Mouse (Mus musculus) spleen, adult 12 weeks (tissue): ENCODE results near the gene Rps16.

Experiments used
- DNase-seq: peaks from one replicate; pipeline ENCODE4 v3.0.0; 2022; ENCODE audit warnings: low spot score

Rps16 gene

DNA sequence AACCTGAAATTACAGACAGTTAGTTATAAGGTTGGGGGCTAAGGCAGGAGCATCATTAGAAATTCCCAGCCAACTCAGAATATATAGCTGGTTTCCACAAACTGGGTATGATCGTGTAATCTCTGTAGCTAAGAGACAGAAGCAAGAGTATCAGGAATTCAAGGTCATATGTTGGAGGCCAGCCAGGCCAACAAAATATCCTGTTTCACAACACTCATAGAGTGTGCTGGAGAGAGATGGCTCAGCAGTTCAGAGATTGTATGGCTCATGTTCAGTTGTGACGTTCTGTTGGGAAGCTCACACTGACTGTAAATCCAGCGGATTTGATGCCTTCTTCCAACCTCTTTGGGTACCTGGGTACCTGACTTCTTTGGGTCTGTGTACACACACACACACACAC, 2.7 kb upstream of the Rps16 start:
- DNase-seq, result no peak

DNA sequence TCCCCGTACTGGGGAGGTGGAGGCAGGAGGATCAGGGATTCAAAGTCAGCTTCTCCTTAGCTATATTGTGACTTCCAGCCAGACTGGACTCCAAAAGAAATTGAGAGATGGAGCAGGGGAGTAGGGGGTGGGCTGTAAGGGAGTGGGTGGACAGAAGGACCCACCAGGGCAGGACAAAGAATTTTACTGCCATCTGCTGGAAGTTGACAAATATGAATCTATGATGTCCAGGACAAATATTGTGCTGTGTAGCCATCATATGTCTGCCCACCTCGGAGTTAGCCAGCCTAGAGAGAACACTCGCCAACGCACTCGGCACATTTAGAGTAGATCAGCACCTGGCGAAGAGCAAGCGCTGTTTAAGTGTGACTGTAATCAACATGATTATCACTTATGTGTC, 1.9 kb upstream of the Rps16 start:
- no peak for DNase-seq

DNA sequence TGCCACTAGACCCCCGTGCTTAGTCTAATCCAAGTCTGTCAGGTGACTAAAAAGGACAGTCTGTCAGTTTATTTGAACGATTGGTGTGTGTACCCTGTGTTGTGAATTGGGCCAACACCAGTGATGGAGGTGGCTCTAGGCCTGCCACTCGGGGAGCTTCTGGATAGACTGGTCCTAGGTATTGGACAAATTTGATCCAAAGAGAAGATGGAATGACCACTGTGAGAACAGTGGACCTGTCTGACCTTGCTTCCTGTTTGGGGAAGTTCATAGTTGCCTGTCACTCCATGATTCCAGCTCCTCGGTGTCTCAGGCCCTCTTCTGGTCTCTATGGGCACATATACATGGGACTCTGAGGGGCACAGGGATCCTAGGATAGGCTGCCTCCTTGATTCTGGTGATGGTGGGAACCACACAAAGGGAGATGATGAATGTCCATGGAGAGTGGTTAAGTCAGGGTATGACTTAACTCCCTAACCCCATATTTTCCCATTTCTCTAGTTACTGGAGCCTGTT, 1.3 kb downstream of the Rps16 start:
- no peak for DNase-seq

DNA sequence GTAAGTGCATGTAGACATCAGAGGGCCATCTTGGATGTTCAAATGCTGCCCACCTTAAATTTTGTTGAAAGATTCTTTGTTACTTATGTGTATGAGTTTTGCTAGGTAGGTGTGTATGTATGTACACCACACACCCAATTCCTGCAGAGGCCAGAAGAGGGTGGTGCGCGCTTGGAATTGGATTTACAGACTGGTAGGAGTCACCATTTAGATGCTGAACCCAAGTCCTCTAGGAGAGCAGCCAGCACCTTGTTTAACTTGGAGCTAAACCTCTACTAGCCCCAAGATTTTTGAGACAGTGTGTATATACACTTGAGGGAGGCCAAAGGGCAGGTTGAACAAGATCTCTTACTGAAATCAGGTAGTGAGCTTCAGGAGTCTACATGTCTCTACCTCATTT, 2.8 kb downstream of the Rps16 start:
- no peak for DNase-seq

DNA sequence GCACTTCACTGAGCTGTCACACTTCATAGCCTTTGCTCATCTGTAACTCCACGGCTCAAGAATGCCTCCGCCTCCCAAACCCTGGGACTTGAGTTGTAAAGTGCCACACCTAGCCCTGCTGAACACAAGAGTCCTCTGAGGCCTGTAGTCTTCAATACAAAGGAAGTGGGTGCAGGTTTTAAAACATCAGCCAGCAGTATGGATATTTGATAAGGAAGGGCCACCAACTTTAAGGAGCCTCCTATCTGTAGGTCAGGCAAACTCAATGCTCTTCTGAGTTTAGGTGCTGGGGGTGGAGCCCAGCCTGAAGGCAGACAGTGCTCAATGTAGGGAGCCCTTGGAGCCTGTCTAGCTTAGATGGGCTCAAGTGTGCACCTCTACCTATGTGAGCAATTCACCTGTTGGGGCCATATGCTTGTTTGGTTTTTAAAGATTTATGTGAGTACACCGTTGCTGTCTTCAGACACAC, 3.7 kb downstream of the Rps16 start:
- no peak for DNase-seq

DNA sequence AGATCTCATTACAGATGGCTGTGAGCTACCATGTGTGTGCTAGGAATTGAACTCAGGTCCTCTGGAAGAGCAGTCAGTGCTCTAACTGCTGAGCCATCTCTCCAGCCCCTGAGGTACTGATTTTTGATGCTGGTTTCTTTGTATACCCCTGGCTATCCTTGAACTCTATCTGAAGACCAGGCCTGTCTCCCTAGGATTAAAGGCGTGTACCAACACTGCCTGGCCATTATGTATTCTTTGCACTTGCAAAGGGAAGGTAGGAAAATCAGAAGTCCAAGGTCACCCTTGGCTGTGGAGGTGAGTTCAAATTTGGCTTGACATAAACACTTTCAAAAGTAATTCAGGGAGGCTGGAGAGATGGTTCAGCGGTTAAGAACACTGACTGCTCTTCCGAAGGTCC, 4.1 kb downstream of the Rps16 start:
- no peak for DNase-seq

DNA sequence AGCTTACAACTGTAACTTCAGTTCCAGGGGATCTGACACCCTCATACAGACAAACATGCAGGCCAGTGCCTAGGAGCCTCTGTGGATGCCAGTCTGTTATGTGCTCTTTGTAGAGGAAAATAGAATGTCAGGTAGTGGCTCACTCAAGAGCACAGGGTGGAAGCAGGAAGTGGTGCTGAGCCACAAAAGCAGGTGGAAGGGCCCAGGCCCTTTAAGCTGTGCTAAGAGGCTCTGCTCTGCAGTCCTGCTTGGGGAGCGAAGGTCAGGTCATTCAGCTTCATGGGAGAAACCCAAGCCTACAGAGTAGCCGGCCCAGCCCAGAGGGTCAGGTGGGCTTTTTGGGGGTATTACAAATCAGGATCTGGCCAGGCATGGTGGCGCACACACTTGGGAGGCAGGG, 4.8 kb downstream of the Rps16 start:
- no peak for DNase-seq

DNA sequence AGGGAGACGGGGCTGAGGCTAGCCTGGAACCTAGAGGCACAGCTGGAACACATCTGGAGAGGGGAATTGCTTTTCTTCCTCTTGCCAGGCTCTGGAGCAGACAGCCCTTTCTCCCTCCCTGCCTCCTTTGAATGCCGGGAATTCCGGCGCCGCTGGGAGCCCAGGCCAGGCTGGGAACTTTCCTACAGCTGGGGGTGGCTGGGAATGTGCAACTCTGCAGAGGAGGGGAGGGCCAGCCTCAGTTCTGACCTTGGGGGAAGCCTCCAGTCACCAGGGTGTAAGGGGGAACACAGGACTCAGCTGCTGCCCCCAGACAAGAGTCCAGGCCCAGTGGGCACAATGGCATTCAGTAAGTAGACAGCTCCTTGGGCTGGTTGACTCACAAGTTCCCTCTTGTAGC, 6.5 kb downstream of the Rps16 start:
- DNase-seq, result no peak

DNA sequence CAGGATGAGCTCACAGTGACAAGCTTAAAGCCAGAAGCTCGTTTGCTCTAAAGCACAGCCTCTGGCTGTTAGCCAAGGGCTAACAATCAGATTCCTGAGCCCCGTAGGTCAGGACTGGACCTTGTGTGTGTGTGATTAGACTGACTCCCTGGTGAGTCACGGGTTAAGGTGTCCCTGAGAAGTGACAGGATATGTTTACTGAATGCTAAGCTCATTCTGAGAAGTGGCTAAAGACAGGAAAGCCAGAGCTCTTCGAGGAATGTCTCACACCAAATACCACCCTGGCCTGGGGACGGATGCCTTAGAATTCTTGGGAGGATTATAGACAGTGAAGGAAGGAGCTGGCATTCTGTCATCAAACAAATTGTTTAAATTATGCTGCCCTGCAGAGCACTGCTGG, 7.5 kb downstream of the Rps16 start:
- no peak for DNase-seq

DNA sequence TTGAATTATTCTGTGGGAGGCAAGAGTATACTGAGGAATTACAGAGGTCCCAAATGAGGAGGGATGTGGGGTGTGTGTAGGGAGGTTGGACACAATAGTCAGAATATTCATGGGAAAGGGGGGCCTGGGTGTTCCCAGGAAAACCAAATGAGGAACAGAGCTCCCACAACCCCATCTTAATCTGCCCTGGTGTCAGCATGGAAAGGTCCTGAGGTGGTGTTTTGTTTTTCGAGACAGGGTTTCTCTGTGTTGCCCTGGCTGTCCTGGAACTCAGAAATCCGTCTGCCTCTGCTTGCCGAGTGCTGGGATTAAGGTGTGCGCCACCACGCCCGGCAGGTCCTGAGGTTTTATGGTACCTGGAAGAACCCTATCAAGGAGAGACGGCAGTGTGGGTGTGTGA, 8.0 kb downstream of the Rps16 start:
- DNase-seq, result no peak

DNA sequence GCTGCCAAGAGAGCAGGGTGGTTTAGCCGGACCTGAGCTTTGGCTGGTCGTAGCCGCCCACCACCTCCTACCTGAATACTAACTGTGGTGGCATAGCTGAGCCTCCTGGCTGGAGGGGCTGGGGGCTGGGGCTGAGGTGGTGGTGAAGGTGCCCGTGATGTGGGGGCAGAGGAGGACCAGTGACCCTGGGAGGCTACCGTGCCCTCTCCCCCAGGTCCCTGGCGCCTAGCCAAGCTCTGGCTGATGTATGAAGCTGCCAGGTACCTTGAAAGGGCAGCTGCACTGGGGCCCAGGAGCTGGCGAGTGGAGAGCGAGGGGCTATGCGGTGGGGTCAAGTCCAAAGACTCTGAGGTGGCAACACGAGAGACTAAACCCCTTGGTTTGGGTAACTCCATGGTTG, 9.4 kb downstream of the Rps16 start:
- DNase-seq, result no peak

DNA sequence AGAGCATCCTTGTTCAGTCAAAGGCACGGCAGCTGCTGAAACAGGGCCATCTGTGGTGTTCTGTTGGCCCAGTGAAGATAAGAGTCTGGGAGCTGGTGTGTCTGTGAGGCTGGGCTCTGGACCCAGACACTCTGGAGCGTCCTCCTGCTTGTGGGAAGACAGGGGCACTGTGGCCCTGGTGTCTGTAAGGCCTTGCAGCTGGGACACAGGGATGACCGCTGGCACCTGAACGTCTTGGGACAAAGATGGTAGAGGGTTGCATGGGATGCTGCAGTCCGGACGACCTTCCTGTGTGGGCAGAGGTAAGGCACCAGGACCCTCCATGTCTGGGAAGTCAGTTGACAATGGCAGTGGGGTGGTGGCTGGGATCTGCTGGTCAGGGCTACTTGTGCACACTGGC, 9.8 kb downstream of the Rps16 start:
- no peak for DNase-seq

DNA sequence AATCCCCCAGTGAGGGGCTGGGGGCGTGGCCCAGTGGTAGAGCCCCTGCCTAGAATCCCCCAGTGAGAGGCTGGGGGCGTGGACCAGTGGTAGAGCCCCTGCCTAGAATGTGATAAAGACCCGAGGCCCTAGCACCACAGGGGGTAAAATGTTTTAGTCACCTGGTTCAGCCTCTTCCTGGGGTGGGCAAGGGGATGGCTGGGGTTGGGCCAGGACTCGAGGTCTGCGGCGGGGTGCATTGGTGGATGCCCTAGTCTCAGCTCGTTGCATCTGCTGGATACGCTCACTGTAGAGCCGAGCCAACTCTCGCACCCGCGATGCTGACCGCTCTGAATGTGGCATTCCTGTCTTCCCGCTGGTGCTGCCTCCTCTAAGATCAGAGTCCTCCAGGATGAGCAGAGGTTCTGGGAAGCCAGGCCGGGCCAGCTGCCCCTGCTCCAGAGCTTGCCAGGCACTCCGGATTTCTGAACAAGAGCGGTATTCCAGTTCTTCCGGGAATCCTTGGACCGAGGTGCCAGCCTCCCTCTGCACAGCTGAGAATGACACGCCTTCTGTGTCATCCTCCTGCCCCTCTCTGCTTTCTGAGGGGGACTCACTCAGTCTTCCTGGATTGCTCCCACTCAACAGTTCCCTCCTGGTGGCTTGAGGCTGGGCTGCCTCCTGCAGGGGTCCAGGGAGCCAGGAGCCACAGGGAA, 11.3 kb downstream of the Rps16 start:
- no peak for DNase-seq

DNA sequence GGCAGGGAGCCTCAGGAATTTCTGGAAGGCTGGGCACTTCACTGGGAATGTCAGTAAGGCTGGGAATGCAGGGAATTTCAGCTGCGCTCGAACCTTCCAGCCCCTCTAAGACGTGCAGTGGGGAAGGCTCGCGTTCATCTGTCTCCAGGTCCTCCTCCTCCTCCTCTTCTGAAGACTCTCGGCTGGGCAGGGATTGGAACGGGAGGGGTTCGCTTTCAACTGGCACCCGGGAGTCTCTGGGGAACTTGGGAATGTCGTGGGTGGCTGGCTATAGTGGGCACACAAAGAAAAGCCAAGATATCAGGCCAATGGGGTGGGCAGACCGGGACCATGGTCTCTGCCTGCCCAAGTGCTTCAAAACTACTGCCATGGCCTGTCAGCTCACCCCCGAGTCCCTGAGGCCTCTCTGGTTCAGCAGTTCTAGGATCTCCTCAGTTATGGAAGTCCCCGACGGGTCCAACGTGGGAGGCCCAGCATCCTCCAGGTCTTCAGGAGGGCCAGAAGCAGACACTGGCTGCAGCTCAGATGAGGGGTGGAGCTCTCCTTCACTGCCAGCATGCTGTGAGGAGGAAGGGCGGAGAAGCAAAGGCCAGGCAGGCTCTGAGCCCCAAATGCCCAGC, 12.1 kb downstream of the Rps16 start:
- no peak for DNase-seq

DNA sequence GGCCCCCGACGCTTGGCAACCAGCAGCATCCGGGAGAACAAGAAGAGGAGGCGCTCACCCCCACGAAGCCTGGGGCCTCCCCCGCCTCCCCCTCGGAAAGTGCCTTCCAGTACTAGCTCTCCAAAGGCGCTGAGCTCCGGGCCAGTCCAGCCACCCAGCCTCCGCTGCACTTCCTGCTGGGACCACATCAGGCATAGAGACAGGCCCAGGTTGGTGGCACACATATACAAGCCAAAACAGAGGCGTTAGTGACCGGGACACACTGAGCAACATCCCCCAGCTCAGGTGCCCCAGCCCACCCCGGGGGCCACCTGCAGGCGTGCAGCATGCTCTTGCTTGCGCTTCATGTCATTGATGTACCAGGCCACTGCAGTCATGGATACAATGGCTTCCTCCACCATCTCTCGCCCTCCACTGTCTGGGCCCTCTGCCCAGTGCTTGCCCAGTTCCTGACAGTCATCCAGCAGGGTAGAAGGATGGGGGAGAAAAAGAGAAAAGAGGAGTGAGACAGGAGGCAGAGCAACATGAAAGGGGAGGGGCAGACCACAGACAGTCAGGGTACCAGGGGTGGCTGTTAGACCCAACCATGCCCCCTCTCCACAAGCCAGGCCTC, 17.3 kb downstream of the Rps16 start:
- DNase-seq, result no peak

DNA sequence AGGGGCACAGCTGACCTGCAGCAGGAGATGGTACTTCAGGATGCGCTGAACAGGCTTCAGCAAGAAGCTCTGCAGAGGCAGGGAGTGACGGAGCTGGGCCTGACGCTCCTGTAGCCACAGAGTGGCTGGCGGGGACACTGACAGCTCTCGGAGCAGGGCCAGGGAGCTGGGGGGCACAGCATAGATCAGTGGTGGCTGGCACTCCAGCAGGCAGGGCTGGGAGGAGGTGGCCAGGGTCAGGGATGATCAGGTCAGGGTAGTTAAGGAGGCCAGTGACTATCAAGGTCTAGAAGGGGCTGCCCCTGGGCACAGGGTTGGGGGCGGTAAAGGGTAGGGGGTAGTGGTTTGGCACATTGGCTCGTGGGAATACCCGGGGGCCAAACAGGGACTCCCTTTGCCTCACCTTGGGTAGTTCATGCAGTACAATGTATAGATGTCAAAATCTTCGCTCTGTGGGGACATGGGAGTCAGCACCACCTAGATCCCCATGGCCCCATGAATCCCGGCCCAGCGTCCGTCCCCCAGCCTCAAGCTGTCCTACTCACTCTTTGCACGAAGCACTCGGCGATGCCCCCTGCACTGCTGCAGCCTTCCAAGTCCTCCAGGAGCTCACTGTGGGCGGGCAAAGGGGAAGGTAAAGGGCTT, 17.9 kb downstream of the Rps16 start:
- DNase-seq, result no peak

DNA sequence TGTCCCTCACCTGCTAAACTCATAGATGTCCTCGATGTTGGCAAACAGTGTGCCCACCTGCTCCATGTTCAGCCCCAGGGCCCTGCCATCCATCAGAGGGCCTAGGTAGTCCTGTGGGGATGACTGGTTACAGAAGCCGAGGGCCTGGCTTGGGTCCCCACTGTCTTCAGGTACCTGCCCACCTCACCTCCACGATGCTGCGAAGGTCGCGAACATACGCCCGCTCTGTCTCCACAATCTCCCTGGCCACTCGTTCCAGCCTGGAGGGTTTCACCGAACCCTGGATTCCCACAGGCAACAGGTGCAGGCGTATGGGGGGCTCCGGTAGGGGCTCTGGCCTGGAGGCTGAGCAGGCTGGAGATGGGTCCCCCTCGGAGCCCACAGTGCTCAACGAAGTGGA, 19.6 kb downstream of the Rps16 start:
- DNase-seq, result no peak

DNA sequence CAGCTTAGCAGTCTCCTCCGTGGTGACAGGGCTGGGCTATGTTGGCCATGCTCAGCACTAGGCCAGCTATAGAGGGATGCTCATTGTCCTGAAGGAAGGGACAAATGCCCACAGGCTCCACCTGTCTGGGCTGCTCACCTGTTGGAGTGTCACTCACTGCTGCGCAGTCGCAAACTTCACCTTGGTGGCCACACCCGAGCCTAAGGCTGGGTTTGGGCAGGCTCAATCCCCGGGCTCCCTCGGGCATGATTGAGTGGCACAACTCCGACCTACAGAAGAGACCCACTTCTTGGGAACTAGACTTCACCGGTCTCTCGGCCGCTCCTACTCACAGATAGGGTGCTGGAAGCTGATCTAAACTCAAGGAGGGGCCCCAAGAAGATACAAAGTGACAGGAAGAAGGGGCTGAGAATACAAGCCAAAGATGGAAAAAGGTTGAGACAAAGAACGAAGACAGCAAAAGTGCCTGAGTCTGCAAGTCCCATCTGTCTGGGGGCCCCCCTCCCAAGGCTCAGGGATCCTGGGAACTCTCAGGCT, 20.6 kb downstream of the Rps16 start:
- DNase-seq, result no peak

DNA sequence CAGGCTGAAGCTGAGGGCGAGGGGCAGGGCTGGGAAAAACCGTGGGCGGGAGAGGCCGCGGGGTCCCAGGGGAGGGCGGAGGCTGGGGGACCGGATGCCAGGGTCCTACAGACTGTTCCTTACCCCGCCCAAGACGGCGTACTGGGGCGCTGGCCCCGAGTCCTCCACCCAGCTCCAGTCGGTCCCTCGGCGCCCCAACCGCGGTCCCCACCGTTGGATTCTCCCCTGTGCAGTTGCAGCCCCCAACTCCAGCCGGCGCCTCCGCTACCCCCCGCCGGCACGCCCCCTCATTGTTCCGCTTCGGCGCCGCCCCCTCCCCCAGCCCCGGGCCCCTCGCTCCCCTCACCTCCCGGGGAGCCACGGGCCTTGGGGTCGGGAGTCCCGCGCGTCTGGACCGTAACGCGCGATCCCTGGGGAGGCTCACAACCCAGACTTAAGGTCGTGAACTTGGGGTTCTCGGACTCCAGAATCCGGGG, 21.1 kb downstream of the Rps16 start:
- no peak for DNase-seq

DNA sequence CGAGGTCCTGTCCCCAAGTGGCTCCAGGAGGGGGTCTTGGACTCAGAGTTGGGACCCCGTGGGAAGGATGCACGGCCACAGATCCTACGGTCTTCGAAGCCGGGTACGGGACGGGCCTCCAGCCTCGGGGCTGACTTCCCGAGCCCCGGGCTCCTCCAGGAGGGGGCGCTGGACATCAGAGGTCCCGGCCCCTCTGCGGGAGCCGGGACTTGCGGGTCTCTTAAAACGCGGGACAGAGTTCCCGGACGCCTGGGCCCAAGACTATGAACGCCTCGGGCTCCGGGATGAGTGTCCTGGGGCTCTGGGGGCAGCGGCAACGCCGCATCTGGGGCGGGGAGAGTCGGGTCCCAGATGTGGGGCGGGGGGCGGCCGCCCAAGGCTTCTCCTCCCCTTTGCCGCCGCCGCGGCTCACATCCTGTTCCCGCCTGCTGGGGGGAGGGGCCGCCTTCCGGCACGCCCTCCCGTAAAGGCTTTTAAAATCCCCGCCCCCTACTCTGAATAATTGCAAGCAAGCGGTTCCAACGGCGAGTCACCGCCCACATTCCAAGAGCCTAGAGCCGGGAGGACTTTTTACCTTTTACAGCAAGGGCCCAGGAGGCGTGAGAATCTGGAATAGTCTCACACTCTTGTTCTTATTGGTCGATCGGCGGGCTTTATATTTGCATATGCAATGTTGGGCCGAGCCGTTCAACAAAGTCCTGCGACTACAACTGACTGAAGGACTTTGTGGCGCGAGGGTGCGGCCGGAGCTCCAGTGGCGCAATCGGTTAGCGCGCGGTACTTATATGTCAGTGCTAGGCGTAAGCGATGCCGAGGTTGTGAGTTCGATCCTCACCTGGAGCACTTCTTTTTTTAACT, 22.0 kb downstream of the Rps16 start, which contains the start of gene Plekhg2:
Gene Plekhg2, minus strand, starts transcription at position 349 of the 858 bp plus-strand sequence.
- DNase-seq, result peak; percentile 94

DNA sequence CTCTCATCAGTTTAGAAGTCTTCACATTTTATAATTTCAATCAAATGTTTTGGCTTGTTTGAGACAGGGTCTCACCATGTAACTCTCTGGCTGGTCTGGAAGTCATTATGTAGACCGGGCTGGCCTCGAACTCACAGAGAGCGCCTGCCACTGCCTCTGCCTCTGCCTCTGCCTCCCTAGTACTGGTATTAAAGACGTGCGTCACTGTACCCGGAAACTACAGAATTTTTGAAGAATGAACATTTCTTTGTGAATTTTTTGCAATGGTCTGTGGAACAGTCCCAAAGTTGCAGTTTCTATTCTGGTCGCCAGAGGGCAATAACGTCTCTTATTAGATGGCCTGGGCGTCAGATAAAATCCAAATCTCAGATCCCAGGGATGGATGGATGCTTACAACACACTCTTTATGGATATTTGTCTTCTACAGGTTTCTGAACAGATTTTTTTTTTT, 22.7 kb downstream of the Rps16 start:
- peak; percentile 69 for DNase-seq
